Mouse (Mus musculus) liver, embryonic 15.5 days (tissue): ENCODE data around the gene Zfp367. TPM values are rescaled to one million over a fixed set of nuclear protein-coding genes. Genes with fewer than 3 reads are reported as not detected.

Experiments
- ATAC-seq: fragments of 200-750 bp; cut with Nextera tagmentation; 2 replicates; pipeline ENCODE4 v1.8.0; 2017; ENCODE audit warnings: moderate number of reproducible peaks, mild to moderate bottlenecking, moderate library complexity; ENCODE audit not compliant: insufficient read depth
- H3K27ac ChIP-seq: fragments of 300-500 bp; sonication (generic); replicated peaks from 2 replicates; pipeline ENCODE4 v1.5.1; 2015; ENCODE audit warnings: mild to moderate bottlenecking, inconsistent platforms
- H3K27me3 ChIP-seq: fragments of 300-500 bp; sonication (generic); 2 replicates; pipeline ENCODE4 v1.6.1; 2015; ENCODE audit warnings: mild to moderate bottlenecking, inconsistent platforms
- H3K36me3 ChIP-seq: fragments of 300-500 bp; sonication (generic); replicated peaks from 2 replicates; pipeline ENCODE4 v1.6.1; 2015; ENCODE audit warnings: moderate library complexity, mild to moderate bottlenecking, inconsistent platforms
- H3K4me1 ChIP-seq: fragments of 300-500 bp; sonication (generic); replicated peaks from 2 replicates; pipeline ENCODE4 v1.6.1; 2015; ENCODE audit warnings: inconsistent platforms
- H3K4me2 ChIP-seq: fragments of 300-500 bp; sonication (generic); 2 replicates; pipeline ENCODE4 v1.6.1; 2015; ENCODE audit warnings: moderate library complexity, mild to moderate bottlenecking, inconsistent platforms
- H3K4me3 ChIP-seq: fragments of 300-500 bp; sonication (generic); replicated peaks from 2 replicates; pipeline ENCODE4 v1.5.1; 2015; ENCODE audit warnings: mild to moderate bottlenecking, inconsistent platforms
- H3K9ac ChIP-seq: fragments of 300-500 bp; sonication (generic); 2 replicates; pipeline ENCODE4 v1.6.1; 2015; ENCODE audit warnings: moderate library complexity, mild to moderate bottlenecking, inconsistent platforms
- H3K9me3 ChIP-seq: fragments of 300-500 bp; sonication (generic); replicated peaks from 2 replicates; pipeline ENCODE4 v1.6.1; 2016; ENCODE audit warnings: inconsistent platforms
- WGBS: fragments of 180-500 bp; shearing (Covaris S2); methylation state at CpG from one replicate; pipeline ENCODE4 v1.1.7; 2015; ENCODE audit warnings: mixed read lengths; ENCODE audit not compliant: insufficient replicate concordance; 5-methylcytosine and 5-hydroxymethylcytosine counted together
- polyA plus RNA-seq: library from polyadenylated mRNA; unstranded; fragments of >200 nt; fragmentation: Nextera tagmentation; extraction: Ambion mirVana; gene quantifications from 2 replicates; pipeline ENCODE4 v1.2.1, GENCODE M21; 2015

Zfp367 gene
- polyA plus RNA-seq: 20.6 and 22.1 TPM in 2 replicates

DNA sequence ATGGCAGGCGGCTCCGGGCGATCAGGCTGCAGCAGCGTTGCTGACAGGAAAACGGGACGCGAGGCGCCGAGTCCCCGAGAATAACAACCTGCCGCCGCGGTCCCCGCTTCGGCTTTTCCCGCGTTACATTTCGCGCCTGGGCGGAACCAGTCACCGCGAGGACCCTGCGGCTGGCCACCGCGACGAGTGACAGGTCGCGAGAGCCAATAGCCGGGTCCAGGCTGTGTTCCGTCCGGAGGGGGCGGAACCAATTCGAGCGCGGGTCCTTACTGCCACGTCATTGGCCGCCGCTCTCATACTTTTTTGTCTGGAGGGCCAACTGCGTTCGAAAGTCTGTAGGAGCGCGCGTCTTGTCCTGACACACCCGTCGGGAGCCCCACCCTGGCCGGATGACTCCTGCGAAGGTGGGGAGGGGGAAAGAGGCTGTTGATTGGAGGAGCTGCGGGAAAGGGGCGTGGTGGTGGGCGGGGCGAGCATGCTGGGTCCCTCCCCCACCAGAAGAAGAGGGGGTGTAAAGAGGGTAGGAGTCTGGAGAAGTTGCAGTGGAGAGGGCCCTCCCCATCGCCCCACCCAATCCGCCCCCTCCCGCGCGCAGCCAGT, at the start of gene Zfp367:
Zfp367 (minus strand) TSS at position 120 of the 600 bp plus-strand sequence.
- H3K9ac ChIP-seq: peak within 1 kb of the TSS; percentile 97
- under 1% methylated on average over 56 of the region's 56 CpGs for WGBS
- H3K27ac ChIP-seq: peak within 1 kb of the TSS; percentile 98
- no peaks in the 10 kb centered on the region for H3K9me3 ChIP-seq
- peak; percentile 92 for ATAC-seq
- peaks cover 45% of the 10 kb centered on the region for H3K4me1 ChIP-seq
- peaks cover 16% of the 10 kb centered on the region for H3K36me3 ChIP-seq
- H3K4me2 ChIP-seq: peak within 1 kb of the TSS; percentile 98
- H3K4me3 ChIP-seq: peak within 1 kb of the TSS; percentile 93
- H3K27me3 ChIP-seq: peaks cover 21% of the 10 kb centered on the region

DNA sequence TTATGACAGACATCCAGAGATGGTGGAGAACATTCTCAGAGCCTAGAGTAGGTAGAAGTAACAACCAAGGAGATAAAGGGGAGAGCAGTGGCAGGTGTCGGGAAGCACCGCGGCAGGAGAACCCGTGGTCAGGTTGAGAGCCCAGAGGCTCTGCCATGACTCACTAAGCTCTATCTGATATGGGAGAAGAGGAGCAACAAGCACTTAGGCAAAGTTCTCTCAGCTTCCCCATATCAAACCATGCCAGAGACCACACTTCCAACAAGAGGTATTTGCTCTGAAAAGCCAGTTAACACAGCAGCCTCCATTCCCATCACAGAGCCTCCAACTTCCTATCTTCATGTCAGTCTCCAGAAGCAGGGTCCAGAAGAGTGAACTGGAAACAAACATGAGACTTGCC, 47.9 kb upstream of the Zfp367 start:
- H3K27me3 ChIP-seq: no peaks in the 10 kb centered on the region
- H3K36me3 ChIP-seq: no peaks in the 10 kb centered on the region
- no peak overlapping the region for H3K9ac ChIP-seq
- no peak overlapping the region for H3K27ac ChIP-seq
- 52% methylated on average over 4 of the region's 4 CpGs for WGBS
- no peaks in the 10 kb centered on the region for H3K9me3 ChIP-seq
- no peak for ATAC-seq
- H3K4me2 ChIP-seq: no peak overlapping the region
- 0 out of 2 replicates have a peak, but pooled peaks cover 2% of the 10 kb centered on the region for H3K4me1 ChIP-seq
- H3K4me3 ChIP-seq: no peak overlapping the region

DNA sequence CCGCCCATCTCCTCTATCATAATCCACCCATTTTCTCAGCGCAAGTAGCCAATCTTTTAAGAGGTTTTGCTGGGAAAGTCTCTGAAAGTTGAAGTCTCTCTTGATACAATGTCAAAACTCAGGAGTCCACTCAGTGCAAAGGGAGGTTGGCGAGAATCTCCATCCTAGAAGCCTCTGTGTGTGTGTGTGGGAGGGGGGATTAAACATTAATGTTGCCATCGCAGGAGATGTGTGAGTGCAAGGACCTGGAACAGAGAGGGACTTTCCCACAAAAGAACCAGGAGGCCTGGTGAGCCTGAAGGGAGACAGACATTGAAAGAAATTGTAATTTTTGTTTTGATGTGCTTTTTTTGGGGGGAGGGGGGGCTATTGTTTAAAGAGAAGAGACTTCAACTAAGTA, 45.3 kb upstream of the Zfp367 start:
- no peak overlapping the region for H3K27ac ChIP-seq
- H3K4me3 ChIP-seq: no peak overlapping the region
- H3K36me3 ChIP-seq: no peaks in the 10 kb centered on the region
- no peak overlapping the region for H3K9ac ChIP-seq
- WGBS: 64% methylated on average over 4 of the region's 4 CpGs
- no peaks in the 10 kb centered on the region for H3K4me1 ChIP-seq
- ATAC-seq: no peak
- H3K9me3 ChIP-seq: no peaks in the 10 kb centered on the region
- no peak overlapping the region for H3K4me2 ChIP-seq
- no peaks in the 10 kb centered on the region for H3K27me3 ChIP-seq

DNA sequence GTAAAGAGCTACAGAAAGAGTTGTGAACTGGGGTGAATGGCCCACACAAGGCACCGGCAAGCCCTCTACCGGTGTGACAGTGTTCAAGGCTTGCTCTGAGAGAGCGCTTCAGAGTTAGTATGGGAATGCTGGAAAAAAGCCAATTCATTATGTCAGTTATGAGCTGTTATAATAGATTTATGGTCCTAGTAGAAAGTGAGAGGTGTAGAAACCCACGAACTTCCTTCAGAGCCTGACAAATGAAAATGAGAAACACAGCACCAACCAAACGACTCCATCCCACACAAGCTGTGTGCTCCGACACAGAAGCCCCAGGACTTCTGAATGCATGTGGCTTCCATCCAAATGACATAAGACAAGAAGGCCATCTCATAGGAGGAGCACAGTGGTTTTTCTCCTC, 44.9 kb upstream of the Zfp367 start:
- H3K27me3 ChIP-seq: no peaks in the 10 kb centered on the region
- no peak for ATAC-seq
- 66% methylated on average over 6 of the region's 6 CpGs for WGBS
- no peak overlapping the region for H3K27ac ChIP-seq
- H3K4me3 ChIP-seq: no peak overlapping the region
- no peak overlapping the region for H3K4me2 ChIP-seq
- no peaks in the 10 kb centered on the region for H3K9me3 ChIP-seq
- H3K4me1 ChIP-seq: no peaks in the 10 kb centered on the region
- H3K9ac ChIP-seq: no peak overlapping the region
- H3K36me3 ChIP-seq: no peaks in the 10 kb centered on the region

DNA sequence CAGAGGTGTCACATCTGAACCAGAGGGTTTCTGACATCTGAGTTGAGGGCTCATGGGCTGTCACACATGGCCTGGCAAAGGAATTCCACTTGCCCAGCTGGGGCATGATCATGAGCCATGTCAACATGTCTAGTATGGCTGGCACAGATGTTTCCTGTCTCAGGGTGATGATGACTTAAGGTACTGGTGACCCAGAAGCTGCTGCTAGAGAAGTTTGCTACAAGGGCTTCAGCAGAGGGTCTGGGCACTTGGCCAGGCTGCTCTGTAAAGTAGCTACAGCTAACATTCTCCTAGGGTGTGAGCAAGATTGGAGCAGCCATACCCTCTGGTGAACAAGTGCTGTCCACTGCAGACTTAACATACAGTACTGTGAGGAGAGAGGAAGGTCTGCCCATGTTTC, 34.1 kb upstream of the Zfp367 start:
- Histone ChIP-seq H3K9me3 (no peaks in the 10 kb centered on the region), H3K4me1 (no peaks in the 10 kb centered on the region), H3K4me3 (no peak overlapping the region), H3K36me3 (no peaks in the 10 kb centered on the region), H3K4me2 (no peak overlapping the region), H3K27me3 (no peaks in the 10 kb centered on the region), H3K9ac (no peak overlapping the region), H3K27ac (no peak overlapping the region)
- no peak for ATAC-seq

DNA sequence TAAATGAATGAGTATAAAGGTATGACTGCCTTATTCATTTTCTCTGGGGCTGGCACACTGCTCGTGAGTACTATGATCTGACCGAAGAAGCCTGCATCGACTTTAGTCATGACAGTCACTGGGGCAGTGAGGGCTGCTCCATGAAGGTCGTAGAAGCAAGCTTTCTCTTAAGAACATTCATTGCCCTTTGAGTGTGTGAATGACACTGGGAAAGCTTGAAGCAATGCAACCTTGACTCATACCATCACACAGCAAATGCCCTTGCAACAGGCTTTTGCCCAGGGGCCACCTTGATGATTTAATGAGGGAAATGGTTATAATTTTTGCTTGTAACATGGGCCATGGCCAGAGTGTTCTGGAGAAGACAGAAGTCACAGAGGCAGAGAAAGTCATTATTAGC, 33.5 kb upstream of the Zfp367 start:
- Histone ChIP-seq H3K27ac (no peak overlapping the region), H3K4me2 (no peak overlapping the region), H3K9me3 (no peaks in the 10 kb centered on the region), H3K4me1 (no peaks in the 10 kb centered on the region), H3K27me3 (no peaks in the 10 kb centered on the region), H3K4me3 (no peak overlapping the region), H3K9ac (no peak overlapping the region), H3K36me3 (no peaks in the 10 kb centered on the region)
- WGBS: 73% methylated on average over 4 of the region's 4 CpGs
- no peak for ATAC-seq

DNA sequence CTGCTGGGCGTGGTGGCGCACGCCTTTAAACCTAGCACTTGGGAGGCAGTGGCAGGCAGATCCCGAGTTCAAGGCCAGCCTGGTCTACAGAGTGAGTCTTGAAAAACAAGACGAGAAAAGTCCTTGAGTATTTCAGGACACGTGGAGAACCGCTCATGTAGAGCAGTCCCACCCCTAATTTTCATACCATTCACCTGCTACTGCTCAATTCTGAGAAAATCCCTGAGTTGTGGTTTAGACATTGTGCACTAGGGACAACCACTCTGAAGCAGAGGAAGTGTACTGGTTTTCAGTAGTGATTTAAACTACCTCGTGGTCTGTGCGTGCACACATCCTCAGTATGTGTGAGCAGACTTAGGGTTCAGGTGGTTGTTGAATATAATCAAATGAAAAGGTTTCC, 32.6 kb upstream of the Zfp367 start:
- Histone ChIP-seq H3K9ac (no peak overlapping the region), H3K4me2 (no peak overlapping the region), H3K27ac (no peak overlapping the region), H3K36me3 (no peaks in the 10 kb centered on the region), H3K4me3 (no peak overlapping the region), H3K4me1 (no peaks in the 10 kb centered on the region), H3K27me3 (no peaks in the 10 kb centered on the region), H3K9me3 (no peaks in the 10 kb centered on the region)
- WGBS: 59% methylated on average over 9 of the region's 9 CpGs
- ATAC-seq: no peak

DNA sequence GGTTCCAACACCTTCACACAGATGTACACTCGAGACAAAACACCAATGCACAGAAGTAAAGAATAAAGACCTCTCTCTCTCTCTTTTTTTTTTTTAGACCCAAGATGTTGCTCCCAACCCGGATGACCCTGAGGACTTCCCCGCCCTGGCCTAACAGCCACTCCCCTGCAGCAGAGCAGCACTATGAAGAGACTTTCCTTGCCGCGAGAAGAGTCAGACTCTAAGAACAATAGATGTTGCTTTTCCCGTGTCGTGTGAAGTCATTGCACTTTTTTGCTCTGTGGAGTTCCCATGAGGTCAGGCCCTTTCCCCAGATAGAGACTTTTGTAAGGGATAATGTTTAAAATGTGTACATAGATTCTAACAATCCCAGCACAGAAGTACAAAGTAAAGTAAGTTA, 32.2 kb upstream of the Zfp367 start:
- Histone ChIP-seq H3K9ac (no peak overlapping the region), H3K27ac (no peak overlapping the region), H3K36me3 (no peaks in the 10 kb centered on the region), H3K4me1 (no peaks in the 10 kb centered on the region), H3K27me3 (no peaks in the 10 kb centered on the region), H3K4me2 (no peak overlapping the region), H3K4me3 (no peak overlapping the region), H3K9me3 (no peaks in the 10 kb centered on the region)
- no peak for ATAC-seq
- 66% methylated on average over 7 of the region's 7 CpGs for WGBS

DNA sequence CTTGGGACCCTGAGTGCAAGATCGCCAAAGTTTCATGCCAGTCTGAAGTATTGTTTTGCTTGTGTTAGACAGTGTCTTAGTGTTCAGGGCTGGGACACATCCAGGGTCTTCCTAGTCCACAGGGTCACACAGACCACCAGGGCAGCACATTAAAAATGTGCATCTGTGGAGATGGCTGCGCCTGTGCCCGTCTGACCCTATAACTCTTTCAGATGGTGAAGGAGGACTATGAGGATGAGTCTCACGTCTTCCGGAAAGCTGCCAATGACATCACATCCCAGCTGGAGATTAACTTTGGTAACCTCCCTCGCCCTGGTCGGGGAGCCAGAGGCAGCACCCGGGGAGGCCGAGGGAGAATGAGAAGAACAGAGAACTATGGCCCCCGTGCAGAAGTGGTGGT, 31.4 kb upstream of the Zfp367 start:
- H3K27me3 ChIP-seq: no peaks in the 10 kb centered on the region
- no peak overlapping the region for H3K4me2 ChIP-seq
- no peaks in the 10 kb centered on the region for H3K4me1 ChIP-seq
- no peak overlapping the region for H3K4me3 ChIP-seq
- H3K9me3 ChIP-seq: no peaks in the 10 kb centered on the region
- WGBS: 78% methylated on average over 10 of the region's 10 CpGs
- H3K27ac ChIP-seq: no peak overlapping the region
- no peaks in the 10 kb centered on the region for H3K36me3 ChIP-seq
- no peak for ATAC-seq
- H3K9ac ChIP-seq: no peak overlapping the region

DNA sequence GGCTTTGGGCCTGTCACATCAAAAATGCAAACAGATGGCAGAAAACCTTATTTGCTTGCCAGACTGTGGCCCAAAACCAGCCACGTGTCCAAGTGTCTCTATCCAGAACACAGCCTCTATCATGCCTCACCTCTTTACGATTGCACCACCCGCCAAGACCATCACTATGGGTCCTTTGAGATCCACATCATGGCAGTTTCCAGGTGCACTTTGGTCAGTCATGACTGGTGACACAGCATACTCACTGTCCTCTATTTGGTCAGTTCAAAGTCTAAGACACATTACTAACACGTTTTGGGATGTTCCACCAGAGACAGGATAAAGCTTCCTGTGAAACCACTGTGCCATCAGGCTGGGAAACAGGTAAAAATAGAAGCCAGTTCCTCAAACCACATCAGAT, 30.6 kb upstream of the Zfp367 start:
- Histone ChIP-seq H3K4me2 (no peak overlapping the region), H3K4me1 (peaks cover 2% of the 10 kb centered on the region; the same call in 1 of the 2 replicates), H3K27ac (no peak overlapping the region), H3K4me3 (no peak overlapping the region), H3K9ac (no peak overlapping the region), H3K27me3 (no peaks in the 10 kb centered on the region), H3K9me3 (no peaks in the 10 kb centered on the region), H3K36me3 (no peaks in the 10 kb centered on the region)
- 56% methylated on average over 4 of the region's 4 CpGs for WGBS
- ATAC-seq: peak; percentile 29; the same call in 1 of the 2 replicates

DNA sequence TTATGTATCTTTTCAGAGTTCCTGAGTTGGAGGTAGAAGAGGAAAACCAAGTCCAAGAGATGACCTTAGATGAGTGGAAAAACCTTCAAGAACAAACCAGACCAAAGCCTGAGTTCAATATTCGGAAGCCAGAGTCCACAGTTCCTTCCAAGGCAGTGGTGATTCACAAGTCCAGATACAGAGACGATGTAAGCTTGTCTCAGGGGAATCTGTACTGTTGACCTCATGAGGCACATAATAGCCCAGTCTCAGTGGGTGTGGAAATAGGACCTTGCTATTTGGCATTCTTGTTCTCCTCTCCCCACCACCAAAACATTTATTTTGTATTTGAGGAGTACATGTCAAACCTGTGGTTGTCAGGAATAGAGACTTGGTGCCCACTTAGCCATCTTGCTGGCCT, 29.1 kb upstream of the Zfp367 start:
- Histone ChIP-seq H3K27ac (no peak overlapping the region), H3K9me3 (no peaks in the 10 kb centered on the region), H3K4me1 (peaks cover 5% of the 10 kb centered on the region; the same call in 1 of the 2 replicates), H3K4me2 (no peak overlapping the region), H3K27me3 (no peaks in the 10 kb centered on the region), H3K9ac (no peak overlapping the region), H3K4me3 (no peak overlapping the region), H3K36me3 (no peaks in the 10 kb centered on the region; the same call in 1 of the 2 replicates)
- no peak for ATAC-seq
- 56% methylated on average over 2 of the region's 2 CpGs for WGBS

DNA sequence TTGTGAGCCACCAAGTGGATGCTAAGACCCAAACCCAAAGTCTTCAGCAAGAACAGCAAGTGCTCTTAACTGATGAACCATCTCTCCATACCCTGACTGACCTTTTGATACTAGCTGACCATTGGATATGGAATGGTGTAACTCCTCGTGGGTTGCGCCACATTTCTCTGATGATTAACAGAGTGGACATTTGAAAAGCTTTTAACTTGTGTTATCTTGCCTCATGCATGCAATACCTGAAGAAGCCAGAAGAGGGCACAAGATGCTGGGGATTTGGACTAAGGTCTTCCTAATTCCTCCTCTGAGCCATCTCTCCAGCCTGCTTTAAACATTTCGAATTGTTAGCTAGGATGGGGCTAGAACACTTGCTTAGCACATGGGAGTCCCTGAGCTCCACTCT, 27.9 kb upstream of the Zfp367 start:
- no peaks in the 10 kb centered on the region for H3K9me3 ChIP-seq
- peak overlapping the region; percentile 24; the same call in 1 of the 2 replicates for H3K27ac ChIP-seq
- peak; percentile 62; the same call in 1 of the 2 replicates for ATAC-seq
- no peak overlapping the region for H3K4me2 ChIP-seq
- H3K36me3 ChIP-seq: peaks cover under 1% of the 10 kb centered on the region; the same call in 1 of the 2 replicates
- H3K9ac ChIP-seq: no peak overlapping the region
- no peak overlapping the region for H3K4me3 ChIP-seq
- H3K4me1 ChIP-seq: peaks cover 5% of the 10 kb centered on the region; the same call in 1 of the 2 replicates
- H3K27me3 ChIP-seq: no peaks in the 10 kb centered on the region
- 54% methylated on average over 3 of the region's 3 CpGs for WGBS
